Mouse (Mus musculus) kidney, embryonic 14.5 days (tissue): ENCODE data around the gene Reep6. TPM values are rescaled to one million over a fixed set of nuclear protein-coding genes. Genes with fewer than 3 reads are reported as not detected.
A peak's percentile ranks its signal among the peaks of the same experiment; 100 is the strongest.

Experiments used
- ATAC-seq: fragments of 200-750 bp; cut with Nextera tagmentation; 2 replicates; pipeline ENCODE4 v1.8.0; 2017; ENCODE audit warnings: moderate number of reproducible peaks, mild to moderate bottlenecking, moderate TSS enrichment, moderate library complexity; ENCODE audit not compliant: low FRiP score, low TSS enrichment
- H3K27ac ChIP-seq: fragments of 300-500 bp; sonication (generic); 2 replicates; pipeline ENCODE4 v1.5.1; 2014; ENCODE audit warnings: low read depth, mild to moderate bottlenecking, low read length, moderate library complexity, mixed read lengths
- H3K27me3 ChIP-seq: fragments of 300-500 bp; sonication (generic); 2 replicates; pipeline ENCODE4 v1.6.1; 2014; ENCODE audit warnings: mild to moderate bottlenecking, low read length; ENCODE audit not compliant: control insufficient read depth, insufficient read depth
- H3K36me3 ChIP-seq: fragments of 300-500 bp; sonication (generic); 2 replicates; pipeline ENCODE4 v1.6.1; 2014; ENCODE audit warnings: low read length, mixed read lengths; ENCODE audit not compliant: control insufficient read depth, insufficient read depth
- H3K4me1 ChIP-seq: fragments of 300-500 bp; sonication (generic); 2 replicates; pipeline ENCODE4 v1.6.1; 2014; ENCODE audit warnings: low read length, mixed read lengths; ENCODE audit not compliant: control insufficient read depth, insufficient read depth
- H3K4me2 ChIP-seq: fragments of 300-500 bp; sonication (generic); replicated peaks from 2 replicates; pipeline ENCODE4 v1.6.1; 2014; ENCODE audit warnings: low read depth, mild to moderate bottlenecking, low read length
- H3K4me3 ChIP-seq: fragments of 300-500 bp; sonication (generic); 2 replicates; pipeline ENCODE4 v1.5.1; 2014; ENCODE audit warnings: mild to moderate bottlenecking, low read length
- H3K9ac ChIP-seq: fragments of 300-500 bp; sonication (generic); 2 replicates; pipeline ENCODE4 v1.6.1; 2014; ENCODE audit warnings: low read depth, mild to moderate bottlenecking, low read length, moderate library complexity
- H3K9me3 ChIP-seq: fragments of 300-500 bp; sonication (generic); 2 replicates; pipeline ENCODE4 v1.6.1; 2016; ENCODE audit warnings: low read length; ENCODE audit not compliant: control insufficient read depth
- WGBS: fragments of 180-500 bp; shearing (Covaris S2); extraction: QIAGEN DNeasy Blood & Tissue Kit; methylation state at CpG from one replicate; pipeline ENCODE4 v1.1.7; 2014; 5-methylcytosine and 5-hydroxymethylcytosine counted together
- microRNA-seq: library from miRNA; unstranded; fragments of <30 nt; microRNA quantifications from one replicate; pipeline ENCODE4, GENCODE M21; 2016
- polyA plus RNA-seq: library from polyadenylated mRNA; unstranded; fragments of >200 nt; fragmentation: Nextera tagmentation; extraction: Ambion mirVana; gene quantifications from 2 replicates; pipeline ENCODE4 v1.2.1, GENCODE M21; 2014

Gene Reep6
- polyA plus RNA-seq, 1 experiment from 2014 or later: 7.1 TPM

DNA sequence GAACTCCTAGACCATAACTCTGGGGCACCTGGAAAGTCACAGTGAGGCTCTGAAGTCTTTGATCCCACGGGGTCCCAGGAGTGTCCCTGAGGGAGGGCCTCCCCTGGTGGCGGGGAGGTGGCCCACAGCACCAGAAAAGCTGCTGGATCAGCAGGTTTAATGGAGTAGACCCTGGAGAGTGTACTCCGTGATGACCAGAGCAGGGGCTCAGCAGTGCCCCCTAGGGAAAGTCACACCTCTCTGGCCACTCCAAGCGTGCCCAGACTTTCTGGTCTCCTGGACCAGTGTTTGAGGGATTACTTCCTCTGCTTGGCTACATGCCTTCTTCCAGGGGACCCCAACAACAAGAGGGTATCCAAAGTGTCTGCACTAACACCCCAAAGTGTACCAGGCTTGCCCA, 53.7 kb downstream of the Reep6 start:
- Histone ChIP-seq H3K36me3 (peaks cover 54% of the 10 kb centered on the region), H3K4me2 (no peak overlapping the region)
- ATAC-seq: no peak

GRCm38 (mm10) chr10:80384115-80384639, 54.4 kb downstream of the Reep6 start:
- ATAC-seq: no peak
- peaks cover 33% of the 10 kb centered on the region for H3K4me1 ChIP-seq

More for the DNA sequence above, 53.7 kb downstream of the Reep6 start:
- 46% methylated on average over 4 of the region's 4 CpGs for WGBS
- no peak overlapping the region for H3K27ac ChIP-seq
- H3K27me3 ChIP-seq: no peaks in the 10 kb centered on the region
- H3K4me1 ChIP-seq: peaks cover 27% of the 10 kb centered on the region
- H3K9me3 ChIP-seq: no peaks in the 10 kb centered on the region
- H3K4me3 ChIP-seq: no peak overlapping the region
- H3K9ac ChIP-seq: no peak overlapping the region

DNA sequence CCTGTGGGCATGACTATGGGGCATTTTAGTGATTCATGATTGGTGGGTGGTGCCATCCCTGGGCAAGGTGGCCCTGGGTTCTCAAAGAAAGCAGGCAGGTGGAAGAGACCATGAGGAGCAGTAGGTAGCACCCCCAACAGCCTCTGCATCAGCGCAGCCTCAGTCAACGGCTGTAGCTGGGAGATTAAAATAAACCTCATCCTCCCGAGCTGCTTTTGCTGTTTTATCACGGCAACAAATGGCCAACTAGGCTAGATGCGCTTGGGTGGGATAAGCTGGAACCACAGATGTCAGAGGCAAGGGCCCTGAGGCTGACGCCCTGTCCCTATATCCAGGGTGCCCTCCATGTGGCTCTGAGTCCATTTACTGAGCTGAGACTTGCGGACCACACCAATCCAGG, 55.0 kb downstream of the Reep6 start:
- 77% methylated on average over 7 of the region's 7 CpGs for WGBS
- no peak for ATAC-seq

More at GRCm38 (mm10) chr10:80384115-80384639, 54.4 kb downstream of the Reep6 start:
- Histone ChIP-seq H3K27me3 (no peaks in the 10 kb centered on the region), H3K9ac (no peak overlapping the region), H3K36me3 (peaks cover 54% of the 10 kb centered on the region), H3K27ac (no peak overlapping the region), H3K4me2 (peak overlapping the region; percentile 94; the same call in 1 of the 2 replicates), H3K9me3 (no peaks in the 10 kb centered on the region), H3K4me3 (no peak overlapping the region; the same call in 1 of the 2 replicates)
- WGBS: 86% methylated on average over 4 of the region's 4 CpGs

DNA sequence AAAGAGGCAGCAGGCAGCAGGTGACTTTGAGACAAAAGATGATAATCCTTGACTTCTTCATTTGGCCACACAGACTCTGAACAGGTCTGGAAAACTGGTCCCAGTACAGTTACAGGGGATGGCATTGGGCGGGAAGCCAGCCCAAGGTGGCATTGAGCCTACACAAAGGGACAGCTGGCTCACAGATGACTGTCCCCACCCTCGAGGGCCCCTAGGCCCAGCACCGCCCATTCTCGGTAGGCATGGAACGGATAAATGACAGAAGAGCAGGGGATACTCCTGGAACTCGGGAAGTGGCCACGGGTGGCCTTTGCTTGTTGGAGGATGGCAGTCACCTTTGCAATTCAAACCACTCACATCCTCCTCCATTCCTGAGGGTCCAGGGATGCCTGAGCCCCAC, 55.6 kb downstream of the Reep6 start:
- ATAC-seq: no peak
- H3K4me2 ChIP-seq: peak overlapping the region; percentile 94
- no peaks in the 10 kb centered on the region for H3K27me3 ChIP-seq
- peak overlapping the region; percentile 85 for H3K27ac ChIP-seq
- 13% methylated on average over 7 of the region's 7 CpGs for WGBS
- peak overlapping the region; percentile 97 for H3K9ac ChIP-seq
- peak overlapping the region; percentile 90 for H3K4me3 ChIP-seq
- H3K9me3 ChIP-seq: no peaks in the 10 kb centered on the region
- peaks cover 47% of the 10 kb centered on the region for H3K36me3 ChIP-seq
- H3K4me1 ChIP-seq: peaks cover 33% of the 10 kb centered on the region

More for the DNA sequence above, 55.0 kb downstream of the Reep6 start:
- H3K9me3 ChIP-seq: no peaks in the 10 kb centered on the region
- H3K9ac ChIP-seq: peak overlapping the region; percentile 97
- peak overlapping the region; percentile 94 for H3K4me2 ChIP-seq
- H3K27ac ChIP-seq: 0 out of 2 replicates have a peak overlapping the region, but pooled peaks have one; percentile 85
- no peaks in the 10 kb centered on the region for H3K27me3 ChIP-seq
- peaks cover 51% of the 10 kb centered on the region for H3K36me3 ChIP-seq
- peaks cover 33% of the 10 kb centered on the region for H3K4me1 ChIP-seq
- peak overlapping the region; percentile 90 for H3K4me3 ChIP-seq

Small RNAs within 50 kb of the gene (microRNA-seq; reads per million reads assigned to microRNA genes)
- gene Gm22721: not detected

Other genes starting within 250 kb of the Reep6 start
- 10.6 and 14.8 TPM in 2 replicates for gene Sbno2, start 224.4 kb upstream of the Reep6 start, polyA plus RNA-seq
- 26.6 and 42.0 TPM in 2 replicates for gene Stk11, start 214.2 kb upstream of the Reep6 start, polyA plus RNA-seq
- 519 and 582 TPM in 2 replicates for gene Atp5d, start 191.3 kb upstream of the Reep6 start, polyA plus RNA-seq
- 8.1 and 8.4 TPM in 2 replicates for gene Cbarp, start 189.1 kb upstream of the Reep6 start, polyA plus RNA-seq
- gene Midn, start 181.7 kb upstream of the Reep6 start, polyA plus RNA-seq: 42.3 and 46.2 TPM in 2 replicates
- 80.0 and 104 TPM in 2 replicates for gene Cirbp, start 164.0 kb upstream of the Reep6 start, polyA plus RNA-seq
- gene 1600002K03Rik, start 157.0 kb upstream of the Reep6 start, polyA plus RNA-seq: 10.3 and 12.1 TPM in 2 replicates
- 15.4 and 17.3 TPM in 2 replicates for gene Efna2, start 150.5 kb upstream of the Reep6 start, polyA plus RNA-seq
- gene Mum1, start 103.5 kb upstream of the Reep6 start, polyA plus RNA-seq: 64.4 and 65.1 TPM in 2 replicates
- 382 and 390 TPM in 2 replicates for gene Ndufs7, start 80.8 kb upstream of the Reep6 start, polyA plus RNA-seq
- 30.2 and 33.6 TPM in 2 replicates for gene Gamt, start 68.9 kb upstream of the Reep6 start, polyA plus RNA-seq
- 45.8 and 56.9 TPM in 2 replicates for gene Dazap1, start 68.5 kb upstream of the Reep6 start, polyA plus RNA-seq
- gene Rps15, start 37.5 kb upstream of the Reep6 start, polyA plus RNA-seq: 1,166 and 1,350 TPM in 2 replicates
- gene Apc2, start 34.0 kb upstream of the Reep6 start, polyA plus RNA-seq: 1.0 and 1.4 TPM in 2 replicates
- gene 2310011J03Rik, start 9.4 kb upstream of the Reep6 start, polyA plus RNA-seq: 36.1 and 40.5 TPM in 2 replicates
- gene Pcsk4, start 455 bp upstream of the Reep6 start, polyA plus RNA-seq: 6.2 and 8.1 TPM in 2 replicates
- gene Adamtsl5, start 18.5 kb downstream of the Reep6 start, polyA plus RNA-seq: 1.2 and 2.7 TPM in 2 replicates
- 0.62 and 0.66 TPM in 2 replicates for gene Plk5, start 26.5 kb downstream of the Reep6 start, polyA plus RNA-seq
- 8.7 and 14.6 TPM in 2 replicates for gene Mex3d, start 57.7 kb downstream of the Reep6 start, polyA plus RNA-seq
- gene Mbd3, start 69.6 kb downstream of the Reep6 start, polyA plus RNA-seq: 248 and 270 TPM in 2 replicates
- gene Uqcr11, start 76.9 kb downstream of the Reep6 start, polyA plus RNA-seq: 806 and 1,046 TPM in 2 replicates
- gene Tcf3, start 103.7 kb downstream of the Reep6 start, polyA plus RNA-seq: 134 and 162 TPM in 2 replicates
- not detected in 2 replicates for gene Onecut3, start 164.9 kb downstream of the Reep6 start, polyA plus RNA-seq
- gene Atp8b3, start 209.2 kb downstream of the Reep6 start, polyA plus RNA-seq: 0.22 and 0.24 TPM in 2 replicates
- 25.8 and 31.3 TPM in 2 replicates for gene Rexo1, start 231.6 kb downstream of the Reep6 start, polyA plus RNA-seq
- 10.1 and 10.2 TPM in 2 replicates for gene Klf16, start 247.4 kb downstream of the Reep6 start, polyA plus RNA-seq